Mouse (Mus musculus) megakaryocyte-erythroid progenitor cell, adult 5-6 weeks (primary cell): ENCODE results near the gene Olfr784. TPM values are rescaled to one million over a fixed set of nuclear protein-coding genes. Genes with fewer than 3 reads are reported as not detected.
"Not testable (repeated sequence)": the region's sequence is repeated elsewhere in the genome, so short reads cannot be mapped to it uniquely, and the experiment has no call there.

Experiments
- ATAC-seq: replicated peaks from 2 replicates; pipeline ENCODE4 v1.8.0; 2016; ENCODE audit warnings: mild to moderate bottlenecking, inconsistent platforms; ENCODE audit not compliant: severe bottlenecking, poor library complexity, low FRiP score, low TSS enrichment
- total RNA-seq, 2 experiments: library from RNA; stranded (forward) in 1 of 2; stranded (reverse) in 1 of 2; fragments of 200-1000, 215-1000 nt in 1 of 2; fragments of >200 nt in 1 of 2; fragmentation: Nextera tagmentation in 1 of 2; gene quantifications; 2 replicates each; pipeline ENCODE4 v1.2.3; 2014 to 2017

Gene Olfr784
- total RNA-seq (2014; fragmentation: Nextera tagmentation) (0.66 TPM in 1 of 2 replicates, not detected in the other), total RNA-seq (2017) (not detected in 2 replicates)

GRCm38 (mm10) chr10:129383783-129384182, at the start of gene Olfr784:
Gene Olfr784 (plus strand): TSS chr10:129384083.
- ATAC-seq: no peak

DNA sequence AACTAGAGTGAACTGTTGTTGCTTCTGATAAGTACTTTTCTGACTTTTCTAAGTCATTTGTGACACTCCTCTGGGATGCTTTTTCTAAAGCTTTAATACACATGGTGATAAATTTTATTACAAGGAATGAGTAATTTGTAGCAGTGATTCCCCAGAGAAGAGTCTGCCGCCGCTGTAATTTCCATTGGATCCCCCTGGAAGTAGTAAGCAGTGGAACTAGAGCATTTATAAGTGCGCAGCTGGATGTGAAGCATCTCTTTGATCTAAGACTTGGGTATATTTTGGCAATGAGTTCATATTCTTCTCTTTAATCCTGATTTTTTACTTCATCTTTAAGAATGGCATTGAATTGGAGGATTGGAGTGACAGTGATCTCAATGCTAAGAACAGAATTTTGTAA, 35.3 kb upstream of the Olfr784 start, which contains the start of gene Olfr782:
Gene Olfr782, plus strand, starts transcription at position 301 of the 400 bp plus-strand sequence.
- no peak for ATAC-seq

DNA sequence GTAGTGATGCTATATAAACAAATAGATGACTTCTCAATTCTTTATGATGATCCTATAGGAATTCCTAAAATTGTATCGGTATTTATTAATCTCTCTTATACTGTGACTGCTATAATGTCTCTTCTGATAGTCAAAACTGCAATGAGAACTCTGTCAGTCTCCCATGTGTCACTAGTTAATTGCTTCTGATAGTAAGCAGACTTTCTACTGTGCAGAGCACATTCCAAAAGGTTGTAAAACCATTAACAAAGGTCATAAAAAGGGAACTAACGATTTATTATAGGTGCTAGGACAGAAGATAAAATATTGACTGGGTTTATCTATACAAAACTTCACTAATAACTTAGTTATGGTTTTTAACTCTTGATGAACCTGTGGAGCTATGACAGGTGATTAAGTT, 31.4 kb upstream of the Olfr784 start:
- not testable (repeated sequence) for ATAC-seq

DNA sequence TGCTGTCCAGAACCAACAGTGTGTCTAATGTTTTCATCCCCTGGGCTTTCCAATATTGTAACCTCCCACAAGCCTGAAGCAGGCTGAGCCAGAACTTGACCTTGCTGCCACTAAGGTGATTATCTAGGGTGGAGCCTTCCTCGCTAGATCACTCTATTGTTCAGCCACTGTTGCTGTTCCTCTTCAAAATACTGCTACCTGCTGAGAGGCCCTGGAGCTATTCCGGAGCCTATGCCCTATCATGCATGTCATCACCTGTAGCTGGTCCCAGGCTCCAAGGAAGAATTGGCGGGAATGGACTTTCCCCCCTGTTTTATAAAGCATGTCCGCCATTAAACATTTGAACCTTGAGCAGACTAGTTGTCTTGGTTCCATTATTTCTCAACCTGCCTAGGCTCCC, 27.4 kb upstream of the Olfr784 start:
- ATAC-seq: not testable (repeated sequence)

GRCm38 (mm10) chr10:129357307-129357706, 26.6 kb upstream of the Olfr784 start:
- ATAC-seq: no peak

GRCm38 (mm10) chr10:129374051-129374450, 9.8 kb upstream of the Olfr784 start:
- not testable (repeated sequence) for ATAC-seq

DNA sequence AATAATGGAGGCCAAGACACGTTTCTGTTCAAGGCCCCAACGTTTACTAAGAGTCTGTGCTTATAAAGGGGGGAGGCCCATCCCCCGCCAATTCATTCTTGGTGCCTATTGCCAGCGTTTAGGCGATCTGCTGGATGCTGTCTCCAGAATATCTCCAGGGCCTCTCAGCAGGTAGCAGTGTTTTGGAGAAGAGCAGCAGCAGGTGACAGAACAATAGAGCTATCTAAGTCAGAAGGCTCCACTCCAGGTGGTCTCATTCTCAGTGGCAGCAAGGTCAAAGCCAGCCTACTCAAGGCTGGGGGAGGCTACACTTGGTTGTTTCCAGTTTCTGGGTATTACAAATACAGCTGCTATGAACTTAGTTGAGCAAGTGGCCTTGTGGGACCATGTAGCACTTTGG, 17.0 kb downstream of the Olfr784 start:
- no peak for ATAC-seq

DNA sequence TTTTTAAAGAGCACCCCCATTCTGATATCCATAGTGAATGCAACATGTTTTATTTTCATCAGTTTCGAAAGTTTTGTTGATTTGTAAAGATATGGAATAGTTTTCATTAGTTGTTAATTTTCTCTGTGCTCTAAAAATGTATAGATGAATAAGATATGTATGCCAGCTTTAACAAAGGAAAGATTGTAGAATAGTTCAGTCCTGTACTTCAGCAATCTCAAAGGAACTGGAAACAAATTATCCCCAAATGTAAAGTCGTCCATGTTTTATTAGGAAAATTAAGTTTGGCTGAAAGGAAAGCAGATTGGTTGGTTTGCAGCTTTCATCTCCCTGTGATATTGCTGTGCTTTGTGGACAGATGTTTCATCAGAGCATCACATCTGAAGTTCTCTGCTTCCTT, 21.2 kb downstream of the Olfr784 start, which contains the start of gene Olfr785:
Gene Olfr785, plus strand, starts transcription at position 301 of the 400 bp plus-strand sequence.
- ATAC-seq: no peak

DNA sequence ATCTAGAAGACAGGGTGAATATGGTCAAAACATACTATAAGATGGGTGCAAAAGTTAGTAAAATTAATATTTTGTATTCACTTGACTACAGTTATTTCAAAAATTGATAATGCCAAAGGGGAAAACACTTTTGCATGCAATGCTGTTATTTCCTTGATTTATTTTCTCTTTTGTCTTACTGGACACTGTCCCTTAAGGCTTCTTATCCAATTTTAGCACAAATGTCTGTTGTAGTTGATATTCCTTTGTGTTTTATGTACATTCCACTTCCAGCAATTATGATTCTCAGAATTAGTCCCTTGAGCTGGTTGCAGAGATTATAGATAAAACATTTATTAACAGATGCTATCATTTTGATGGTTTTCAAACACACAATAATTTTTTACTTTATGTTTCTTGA, 43.1 kb downstream of the Olfr784 start, which contains the start of gene Olfr786:
Gene Olfr786, plus strand, starts transcription at position 301 of the 400 bp plus-strand sequence.
- no peak for ATAC-seq

Other genes with a start within 250 kb of the Olfr784 start
- gene Olfr770, start 245.1 kb upstream of the Olfr784 start, total RNA-seq (2014; fragmentation: Nextera tagmentation): not detected in 2 replicates
- not detected in 2 replicates for gene Olfr770, start 245.1 kb upstream of the Olfr784 start, total RNA-seq (2017)
- gene Olfr771, start 219.3 kb upstream of the Olfr784 start, total RNA-seq (2014; fragmentation: Nextera tagmentation): not detected in 2 replicates
- gene Olfr771, start 219.3 kb upstream of the Olfr784 start, total RNA-seq (2017): not detected in 2 replicates
- not detected in 2 replicates for gene Olfr772, start 206.2 kb upstream of the Olfr784 start, total RNA-seq (2014; fragmentation: Nextera tagmentation)
- not detected in 2 replicates for gene Olfr772, start 206.2 kb upstream of the Olfr784 start, total RNA-seq (2017)
- gene Olfr773, start 196.7 kb upstream of the Olfr784 start, total RNA-seq (2014; fragmentation: Nextera tagmentation): not detected in 2 replicates
- not detected in 2 replicates for gene Olfr773, start 196.7 kb upstream of the Olfr784 start, total RNA-seq (2017)
- gene Olfr774, start 147.9 kb upstream of the Olfr784 start, total RNA-seq (2014; fragmentation: Nextera tagmentation): not detected in 2 replicates
- gene Olfr774, start 147.9 kb upstream of the Olfr784 start, total RNA-seq (2017): not detected in 2 replicates
- gene Olfr775, start 135.7 kb upstream of the Olfr784 start, total RNA-seq (2014; fragmentation: Nextera tagmentation): not detected in 2 replicates
- not detected in 2 replicates for gene Olfr775, start 135.7 kb upstream of the Olfr784 start, total RNA-seq (2017)
- gene Olfr776, start 125.0 kb upstream of the Olfr784 start, total RNA-seq (2014; fragmentation: Nextera tagmentation): not detected in 2 replicates
- not detected in 2 replicates for gene Olfr776, start 125.0 kb upstream of the Olfr784 start, total RNA-seq (2017)
- not detected in 2 replicates for gene Olfr777, start 112.6 kb upstream of the Olfr784 start, total RNA-seq (2014; fragmentation: Nextera tagmentation)
- not detected in 2 replicates for gene Olfr777, start 112.6 kb upstream of the Olfr784 start, total RNA-seq (2017)
- not detected in 2 replicates for gene Olfr780, start 66.0 kb upstream of the Olfr784 start, total RNA-seq (2014; fragmentation: Nextera tagmentation)
- not detected in 2 replicates for gene Olfr780, start 66.0 kb upstream of the Olfr784 start, total RNA-seq (2017)
- gene Olfr781, start 55.2 kb upstream of the Olfr784 start, total RNA-seq (2014; fragmentation: Nextera tagmentation): not detected in 2 replicates
- not detected in 2 replicates for gene Olfr781, start 55.2 kb upstream of the Olfr784 start, total RNA-seq (2017)
- gene Olfr782, start 35.2 kb upstream of the Olfr784 start, total RNA-seq (2014; fragmentation: Nextera tagmentation): not detected in 2 replicates
- not detected in 2 replicates for gene Olfr782, start 35.2 kb upstream of the Olfr784 start, total RNA-seq (2017)
- gene Olfr785, start 21.3 kb downstream of the Olfr784 start, total RNA-seq (2014; fragmentation: Nextera tagmentation): not detected in 2 replicates
- not detected in 2 replicates for gene Olfr785, start 21.3 kb downstream of the Olfr784 start, total RNA-seq (2017)
- not detected in 2 replicates for gene Olfr786, start 43.2 kb downstream of the Olfr784 start, total RNA-seq (2014; fragmentation: Nextera tagmentation)
- not detected in 2 replicates for gene Olfr786, start 43.2 kb downstream of the Olfr784 start, total RNA-seq (2017)
- not detected in 2 replicates for gene Olfr787, start 77.8 kb downstream of the Olfr784 start, total RNA-seq (2014; fragmentation: Nextera tagmentation)
- not detected in 2 replicates for gene Olfr787, start 77.8 kb downstream of the Olfr784 start, total RNA-seq (2017)
- gene Olfr788, start 86.9 kb downstream of the Olfr784 start, total RNA-seq (2014; fragmentation: Nextera tagmentation): not detected in 2 replicates
- gene Olfr788, start 86.9 kb downstream of the Olfr784 start, total RNA-seq (2017): not detected in 2 replicates
- gene Olfr789, start 100.7 kb downstream of the Olfr784 start, total RNA-seq (2014; fragmentation: Nextera tagmentation): not detected in 2 replicates
- gene Olfr789, start 100.7 kb downstream of the Olfr784 start, total RNA-seq (2017): not detected in 2 replicates
- not detected in 2 replicates for gene Olfr790, start 114.4 kb downstream of the Olfr784 start, total RNA-seq (2014; fragmentation: Nextera tagmentation)
- not detected in 2 replicates for gene Olfr790, start 114.4 kb downstream of the Olfr784 start, total RNA-seq (2017)
- gene Olfr791, start 137.7 kb downstream of the Olfr784 start, total RNA-seq (2014; fragmentation: Nextera tagmentation): not detected in 2 replicates
- not detected in 2 replicates for gene Olfr791, start 137.7 kb downstream of the Olfr784 start, total RNA-seq (2017)
- gene Olfr792, start 155.1 kb downstream of the Olfr784 start, total RNA-seq (2014; fragmentation: Nextera tagmentation): not detected in 2 replicates
- not detected in 2 replicates for gene Olfr792, start 155.1 kb downstream of the Olfr784 start, total RNA-seq (2017)
- gene Olfr794, start 183.6 kb downstream of the Olfr784 start, total RNA-seq (2014; fragmentation: Nextera tagmentation): not detected in 2 replicates
- not detected in 2 replicates for gene Olfr794, start 183.6 kb downstream of the Olfr784 start, total RNA-seq (2017)
- not detected in 2 replicates for gene Olfr796, start 228.5 kb downstream of the Olfr784 start, total RNA-seq (2014; fragmentation: Nextera tagmentation)
- gene Olfr796, start 228.5 kb downstream of the Olfr784 start, total RNA-seq (2017): not detected in 2 replicates
- not detected in 2 replicates for gene Olfr798, start 243.9 kb downstream of the Olfr784 start, total RNA-seq (2014; fragmentation: Nextera tagmentation)
- gene Olfr798, start 243.9 kb downstream of the Olfr784 start, total RNA-seq (2017): not detected in 2 replicates